Mouse (Mus musculus): ENCODE measurements around the gene Lypd6b.
A peak's percentile ranks its signal among the peaks of the same experiment; 100 is the strongest.

Gene Lypd6b

DNA sequence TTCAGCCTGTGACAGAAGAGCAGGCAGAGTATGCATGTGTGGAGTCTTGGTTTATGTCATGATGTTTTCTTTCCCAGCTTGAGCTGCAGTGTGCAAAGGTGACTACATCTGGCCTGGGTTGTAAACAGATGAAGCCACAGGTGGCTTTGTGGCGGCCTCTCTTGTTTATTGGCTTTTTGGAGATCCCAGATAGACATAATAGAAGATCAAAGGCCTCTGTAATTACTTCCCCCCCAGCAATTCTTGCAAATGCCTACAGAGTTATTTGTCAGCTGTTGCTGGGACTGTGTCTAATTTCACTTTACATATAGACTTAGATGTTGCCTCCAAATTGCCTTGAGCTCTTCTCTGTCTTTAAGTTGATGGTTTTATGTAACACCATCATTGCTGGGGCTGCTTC, 38.1 kb downstream of the Lypd6b start:
- no peak for DNase-seq

DNA sequence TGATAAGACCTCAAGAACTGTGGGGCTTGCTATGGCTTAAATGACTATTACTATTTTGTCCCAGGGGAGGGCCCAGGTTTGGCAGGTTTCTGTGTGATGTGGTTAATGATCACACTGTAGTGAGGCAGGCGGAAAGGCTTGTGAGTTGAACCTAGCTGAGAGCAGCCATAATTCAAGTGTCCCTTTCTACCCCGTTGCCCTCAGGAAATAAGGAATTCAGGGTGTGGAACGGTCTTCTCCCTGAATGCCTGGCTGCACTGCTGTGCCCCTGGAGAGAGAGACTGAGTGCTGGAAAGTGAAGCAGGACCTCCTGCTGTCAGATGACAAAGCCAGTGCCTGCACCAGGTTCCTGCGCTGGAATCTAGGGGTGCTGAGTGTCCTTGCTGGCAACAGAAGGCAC, 40.3 kb downstream of the Lypd6b start:
- DNase-seq = no peak

DNA sequence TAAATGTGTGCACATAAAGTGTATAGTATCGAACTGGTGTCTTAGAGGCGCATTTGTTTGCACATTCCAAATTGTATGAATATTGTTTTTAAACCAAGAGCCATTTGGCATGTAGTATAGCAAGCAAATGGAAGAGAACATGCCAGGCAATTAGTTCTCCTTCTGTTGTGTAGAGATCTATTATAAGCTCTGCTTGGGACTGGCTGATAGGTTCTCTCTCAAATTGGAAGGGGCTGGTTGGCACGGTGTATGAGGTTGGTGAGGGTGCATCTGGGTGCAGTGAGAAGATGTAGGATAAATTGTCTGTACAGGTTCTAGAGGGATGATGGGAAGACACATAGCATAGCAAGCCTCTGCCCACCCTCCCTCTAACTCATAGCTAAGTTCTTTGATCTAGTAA, 42.9 kb downstream of the Lypd6b start:
- DNase-seq = no peak

DNA sequence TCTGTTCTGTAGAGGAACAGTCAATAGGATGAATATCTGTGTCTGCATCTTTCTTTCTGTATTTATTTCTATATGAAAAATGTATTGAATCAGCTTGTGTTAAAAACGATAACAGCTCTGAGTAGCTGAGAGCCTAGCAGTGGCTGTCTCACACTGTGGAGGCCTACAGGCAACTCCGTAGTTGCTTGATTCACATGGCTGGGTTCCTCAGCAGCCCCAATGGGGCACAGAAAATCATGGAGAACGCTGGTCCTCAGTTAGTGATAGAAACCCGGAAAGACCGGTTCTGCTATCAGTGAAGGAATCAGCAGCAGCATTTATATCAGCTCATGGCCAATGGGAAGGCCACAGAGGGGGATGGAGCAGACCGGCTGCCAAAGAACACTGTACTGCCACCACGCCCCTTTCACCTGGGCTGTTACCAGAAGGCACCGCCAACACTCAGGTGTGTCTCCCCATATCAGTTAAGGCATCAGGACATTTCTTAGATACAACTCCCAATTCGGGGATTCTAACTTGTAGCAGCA, 44.9 kb downstream of the Lypd6b start:
- no peak for DNase-seq

DNA sequence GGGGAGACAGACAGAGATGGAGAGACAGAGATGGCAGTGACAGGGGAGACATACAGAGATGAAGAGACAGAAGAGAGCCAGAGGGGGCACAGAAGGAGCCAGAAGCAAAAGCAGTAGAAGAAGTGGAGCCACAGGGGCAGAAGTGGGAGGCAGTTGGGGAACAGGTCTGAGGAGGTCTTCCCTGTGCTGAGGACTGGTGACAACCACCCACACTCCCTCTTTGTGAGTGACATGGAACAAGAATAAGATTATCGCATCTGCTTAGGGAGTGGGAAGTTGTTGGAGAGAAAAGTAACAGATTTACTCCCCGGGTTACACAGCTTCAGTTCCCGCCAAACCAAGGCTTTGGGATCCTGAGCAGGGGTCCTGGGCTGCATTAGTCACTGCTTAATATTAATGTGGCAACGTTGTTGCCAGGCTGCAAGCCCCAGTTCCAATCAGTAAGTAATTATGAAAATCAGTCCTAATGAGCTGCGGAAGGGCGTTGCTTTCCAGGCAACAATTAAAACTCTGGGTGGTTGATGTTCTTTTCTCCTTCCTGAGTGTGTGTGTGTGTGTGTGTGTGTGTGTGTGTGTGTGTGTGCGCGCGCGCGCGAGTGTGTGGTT, 50.1 kb downstream of the Lypd6b start:
- DNase-seq = no peak

DNA sequence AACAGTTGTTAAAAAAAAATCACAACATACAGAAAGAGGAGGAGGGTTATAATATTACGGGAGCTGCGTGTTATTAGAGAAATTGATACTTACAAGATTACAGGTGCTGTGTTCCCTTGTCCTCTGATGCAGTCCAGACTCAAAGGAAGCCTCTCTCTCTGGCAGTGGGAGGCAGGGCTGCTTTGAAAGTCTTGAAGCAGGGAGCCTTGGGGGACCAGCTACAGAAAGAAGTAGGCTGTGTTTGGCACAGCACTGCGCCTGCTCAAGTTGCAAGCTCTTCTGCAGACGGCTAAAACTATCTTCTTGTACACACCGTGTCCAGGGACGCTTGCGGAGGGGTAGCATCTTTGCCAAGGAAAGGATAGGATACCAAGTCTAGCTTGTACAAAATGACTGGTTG, 51.1 kb downstream of the Lypd6b start:
- DNase-seq = no peak

DNA sequence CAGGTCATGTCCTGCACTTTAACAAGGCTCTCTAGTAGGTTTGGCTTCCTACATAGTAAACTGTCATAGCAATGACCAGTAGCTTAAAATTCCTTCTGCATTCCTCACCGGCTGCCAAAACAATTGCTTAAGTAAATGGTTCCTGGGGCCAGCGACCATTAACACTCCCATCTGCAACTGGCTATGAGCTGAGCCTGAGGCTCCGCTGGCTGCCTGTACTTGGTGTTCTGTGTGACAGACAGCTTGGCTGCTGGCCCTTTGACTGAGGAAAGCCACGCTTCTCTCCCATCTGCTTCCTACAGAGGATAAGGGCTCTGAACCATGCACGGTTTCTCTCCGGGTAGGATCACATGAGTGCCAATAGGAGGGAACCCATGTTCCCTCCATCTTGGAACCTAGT, 53.1 kb downstream of the Lypd6b start:
- peak; percentile 6 for DNase-seq

DNA sequence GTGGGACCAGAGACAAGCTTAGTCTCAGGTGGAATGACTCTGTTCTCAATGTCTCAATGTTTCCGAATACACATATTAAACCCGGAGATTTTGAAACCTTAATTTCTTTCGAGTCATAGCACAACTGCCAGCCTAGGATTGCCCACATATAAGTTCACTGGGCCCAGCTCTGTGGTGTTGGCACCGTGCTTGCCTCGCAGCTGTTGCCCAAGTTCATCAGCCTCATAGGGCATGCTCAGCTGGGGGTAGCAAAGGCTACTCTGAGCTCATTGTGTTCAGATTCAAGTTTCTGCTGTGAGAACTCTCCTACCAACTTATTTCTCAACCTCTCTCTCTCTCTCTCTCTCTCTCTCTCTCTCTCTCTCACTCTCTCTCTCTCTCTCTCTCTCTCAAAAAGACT, 53.6 kb downstream of the Lypd6b start:
- DNase-seq = no peak

DNA sequence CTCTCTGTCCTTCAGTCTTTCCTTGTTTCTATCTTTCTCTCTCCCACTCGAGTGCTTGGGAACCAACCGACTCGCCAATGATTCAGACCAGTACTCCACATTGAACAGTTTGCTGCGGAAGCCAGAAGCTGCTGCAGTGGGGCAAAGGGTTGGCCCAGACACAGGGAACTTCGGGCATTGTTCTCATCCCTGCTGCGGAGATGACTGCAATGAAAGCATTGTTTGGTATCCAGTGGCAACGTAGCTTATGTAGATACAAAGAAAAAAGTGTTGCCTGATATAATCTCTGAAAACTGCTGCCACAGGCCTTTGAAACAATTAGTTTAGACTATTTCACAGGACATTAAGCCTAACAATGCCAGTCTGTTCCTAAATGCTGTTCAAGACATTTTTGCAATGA, 57.6 kb downstream of the Lypd6b start:
- DNase-seq = no peak

DNA sequence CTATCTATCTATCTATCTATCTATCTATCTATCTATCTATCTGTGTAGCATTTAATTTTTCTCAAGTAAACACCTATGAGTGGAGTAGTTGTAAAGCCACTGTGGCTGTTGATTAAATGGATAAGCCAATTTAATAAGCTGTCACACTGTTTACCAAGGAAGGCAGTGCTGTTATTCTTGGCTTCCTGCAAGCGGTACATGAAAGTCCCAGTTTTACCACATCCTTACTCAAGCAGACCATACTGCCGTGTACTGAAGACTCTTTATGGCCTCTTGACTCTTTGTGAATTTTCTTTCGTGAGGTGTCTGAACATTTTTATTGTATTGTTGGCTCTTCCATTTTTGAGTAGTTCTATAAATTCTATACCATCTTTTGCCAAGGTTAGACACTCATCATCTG, 58.6 kb downstream of the Lypd6b start:
- DNase-seq = no peak

DNA sequence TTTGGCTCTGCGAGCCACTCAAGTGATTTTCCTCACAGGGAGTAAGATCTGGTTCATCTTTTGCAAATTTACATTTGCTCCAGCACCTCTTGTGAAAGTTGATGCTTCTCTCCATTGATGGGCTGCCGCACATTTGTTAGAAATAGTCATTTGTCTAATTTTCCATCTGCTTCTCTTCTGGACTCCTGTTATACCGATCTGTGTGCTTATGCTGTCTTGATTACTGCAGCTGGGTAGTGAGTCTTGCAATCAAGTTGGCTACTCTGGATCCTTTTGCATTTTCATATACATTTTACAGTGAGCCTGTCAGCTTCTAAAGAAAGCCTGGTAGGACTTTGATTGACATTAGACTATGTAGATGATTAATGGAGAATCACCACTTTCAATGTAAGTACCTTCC, 59.4 kb downstream of the Lypd6b start:
- DNase-seq = no peak

DNA sequence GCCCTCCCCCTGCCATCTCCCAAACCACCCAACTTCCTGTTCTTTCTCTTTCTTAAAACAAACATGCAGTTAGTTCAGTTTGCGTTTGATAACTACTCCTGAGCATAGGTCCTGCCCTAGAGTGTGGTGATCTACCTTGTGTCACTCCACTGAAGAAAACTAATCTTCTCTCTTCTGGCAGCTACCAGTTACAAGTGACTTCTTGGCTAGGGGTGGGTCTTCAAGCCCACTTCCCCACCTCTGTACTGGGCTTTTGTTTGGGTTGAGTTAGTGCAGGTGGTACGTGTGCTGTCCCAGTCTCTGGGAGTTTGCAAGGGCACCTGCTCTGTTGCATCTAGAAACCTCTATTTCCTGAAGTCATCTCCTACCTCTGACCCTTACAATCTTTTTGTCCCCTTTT, 60.3 kb downstream of the Lypd6b start:
- no peak for DNase-seq

DNA sequence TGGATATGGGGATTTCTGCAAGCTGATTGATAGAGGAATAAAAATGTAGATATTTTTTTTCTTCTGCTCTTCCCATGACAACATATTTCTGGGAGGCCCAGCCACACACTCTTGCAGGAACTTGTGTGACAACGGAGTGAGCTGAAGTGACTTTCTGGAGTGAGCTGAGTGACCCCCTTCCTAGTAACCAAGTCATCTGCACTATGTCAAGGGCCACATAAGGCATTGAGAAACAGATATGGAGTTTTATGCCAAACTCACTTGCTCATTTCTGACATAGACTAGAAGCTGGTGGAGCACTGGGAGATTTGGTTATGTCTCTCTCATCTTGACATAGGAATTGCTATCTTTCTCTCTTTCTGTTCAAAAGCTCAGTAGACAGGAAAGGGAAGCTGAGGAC, 62.3 kb downstream of the Lypd6b start:
- DNase-seq = no peak

DNA sequence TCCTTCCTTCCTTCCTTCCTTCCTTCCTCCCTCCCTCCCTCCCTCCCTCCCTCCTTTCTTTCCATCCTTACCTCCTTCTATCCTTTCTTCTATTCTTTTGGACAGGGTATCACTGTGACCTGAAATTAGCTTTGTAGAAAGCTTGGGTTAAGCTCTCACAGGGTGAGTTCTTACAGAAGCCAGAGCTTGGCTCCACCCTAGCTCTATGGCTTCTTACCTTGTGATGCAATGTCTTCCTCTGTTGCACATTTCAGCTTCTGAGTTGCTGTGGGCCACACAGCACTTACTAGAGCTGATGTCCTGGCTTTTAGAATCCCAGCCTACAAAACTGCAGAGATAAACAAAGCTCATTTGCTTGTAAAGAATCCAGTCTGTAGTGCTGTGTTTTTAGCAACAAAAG, 64.5 kb downstream of the Lypd6b start:
- no peak for DNase-seq

DNA sequence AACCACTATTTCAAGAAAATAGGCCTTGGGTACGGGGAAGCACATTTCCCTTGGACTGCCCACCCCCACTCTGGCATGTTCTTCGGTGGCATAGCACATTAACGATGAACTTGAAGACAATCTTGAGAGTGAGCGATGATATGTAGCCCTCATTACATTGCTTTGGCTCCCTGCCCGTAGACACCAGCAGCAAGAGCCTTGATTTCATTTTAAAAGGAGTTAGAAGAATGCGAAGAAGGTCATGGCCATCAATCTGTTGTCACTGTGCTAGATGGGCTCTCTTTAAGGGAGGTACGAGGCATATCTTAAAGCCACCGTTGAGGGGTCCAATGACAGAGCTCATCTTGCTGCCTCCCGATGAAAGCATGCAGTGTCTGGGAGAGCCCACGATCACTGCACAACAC, 68.7 kb downstream of the Lypd6b start:
- no peak for DNase-seq

DNA sequence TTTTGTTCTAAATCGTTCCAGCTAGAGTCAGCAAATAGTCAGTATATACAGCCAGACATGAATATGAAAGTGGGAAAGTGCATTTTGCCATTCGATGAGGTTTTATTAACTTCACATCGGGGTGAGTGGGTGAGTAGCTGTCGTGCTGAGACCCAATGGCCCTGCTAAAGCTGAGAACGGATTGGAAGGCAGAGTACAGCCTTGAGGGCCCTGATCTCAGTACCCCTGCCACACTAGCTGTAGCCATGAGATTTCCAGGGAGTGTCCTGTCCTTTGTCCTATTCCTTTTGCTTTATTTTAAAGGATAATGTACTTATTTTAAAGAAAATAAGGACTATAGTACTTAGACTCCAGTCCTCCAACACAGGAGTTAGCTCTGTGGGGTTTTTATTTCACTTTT, 69.1 kb downstream of the Lypd6b start:
- DNase-seq = no peak

DNA sequence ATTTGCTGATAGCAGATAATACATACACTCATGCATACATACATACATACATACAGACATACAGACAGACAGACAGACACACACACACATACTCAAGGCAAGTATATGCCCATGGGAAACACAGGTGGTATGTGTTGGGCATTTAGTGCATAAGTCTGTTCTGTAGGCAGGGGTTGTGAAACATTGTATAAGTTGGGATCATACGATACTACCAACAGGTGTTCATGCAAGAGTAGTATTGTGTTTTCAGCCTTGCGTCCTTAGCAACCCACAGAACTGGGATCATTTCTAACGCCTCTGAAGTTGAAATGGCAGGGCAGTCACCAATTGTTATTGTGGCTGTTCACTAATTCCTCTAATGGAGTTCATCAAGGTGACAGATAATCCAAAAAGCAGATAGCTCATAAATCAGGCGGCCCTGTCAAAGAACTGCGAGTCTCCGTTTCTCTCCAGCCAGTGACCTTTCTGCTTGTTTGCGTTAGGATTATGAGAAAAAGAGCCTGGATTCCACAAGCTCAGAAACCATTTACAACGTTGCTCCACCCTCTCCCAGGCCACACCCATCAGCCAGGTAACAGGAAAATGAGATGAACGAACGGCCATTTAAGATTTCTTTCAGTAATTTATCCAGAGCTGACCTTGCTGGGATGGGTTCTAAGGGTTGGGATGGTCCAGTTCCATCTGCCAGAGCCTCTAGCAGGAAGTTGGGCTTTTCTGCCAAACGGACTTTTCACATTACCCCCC, 72.9 kb downstream of the Lypd6b start:
- DNase-seq = no peak

DNA sequence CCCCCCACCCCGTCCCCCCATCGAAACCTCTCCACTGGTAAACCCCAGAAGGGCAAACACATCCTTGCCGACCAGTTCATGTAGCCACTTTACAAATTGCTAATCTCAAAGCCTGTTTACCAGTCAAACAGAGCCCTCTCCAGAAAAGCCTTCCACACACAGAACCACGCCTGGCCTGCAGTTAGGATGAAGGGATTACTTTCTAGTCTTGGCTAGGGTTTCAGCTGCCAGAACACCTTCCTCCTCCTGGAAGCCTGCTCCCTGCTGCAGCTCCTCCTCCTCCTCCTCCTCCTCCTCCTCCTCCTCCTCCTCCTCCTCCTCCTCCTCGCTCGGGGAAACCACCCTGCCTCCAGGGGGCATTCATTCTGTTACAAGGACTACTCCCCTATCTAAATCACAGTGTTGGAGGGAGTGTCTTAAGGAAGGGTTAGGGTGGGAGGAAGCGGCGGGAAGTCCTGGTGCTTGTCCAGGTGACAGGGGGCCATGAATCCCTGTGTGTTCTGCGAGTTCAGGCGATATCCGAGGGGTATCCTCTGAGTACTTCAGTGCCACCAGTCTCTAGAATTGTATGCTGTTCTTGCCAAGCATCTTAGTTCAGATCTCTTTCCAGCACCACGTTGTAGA, 73.6 kb downstream of the Lypd6b start:
- no peak for DNase-seq

DNA sequence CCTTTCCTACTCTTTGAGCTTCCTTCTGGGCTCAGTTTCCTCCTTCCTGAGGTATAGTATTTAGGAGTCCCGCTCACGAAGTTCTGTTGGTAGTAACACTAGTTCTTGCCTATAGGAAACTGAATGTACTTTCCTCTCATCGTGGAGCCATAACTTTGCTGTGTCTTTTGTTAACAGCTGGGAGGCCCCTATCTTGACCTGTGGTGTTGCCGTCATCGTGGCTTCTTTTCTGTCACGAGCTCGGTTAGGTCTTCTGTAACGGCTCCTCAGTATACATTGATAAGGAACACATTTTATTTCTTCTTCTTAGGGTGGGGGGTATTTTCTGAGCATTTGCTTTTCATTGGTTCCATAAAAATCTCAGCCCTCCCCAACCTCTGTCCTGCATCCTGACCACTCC, 74.2 kb downstream of the Lypd6b start:
- DNase-seq = no peak

DNA sequence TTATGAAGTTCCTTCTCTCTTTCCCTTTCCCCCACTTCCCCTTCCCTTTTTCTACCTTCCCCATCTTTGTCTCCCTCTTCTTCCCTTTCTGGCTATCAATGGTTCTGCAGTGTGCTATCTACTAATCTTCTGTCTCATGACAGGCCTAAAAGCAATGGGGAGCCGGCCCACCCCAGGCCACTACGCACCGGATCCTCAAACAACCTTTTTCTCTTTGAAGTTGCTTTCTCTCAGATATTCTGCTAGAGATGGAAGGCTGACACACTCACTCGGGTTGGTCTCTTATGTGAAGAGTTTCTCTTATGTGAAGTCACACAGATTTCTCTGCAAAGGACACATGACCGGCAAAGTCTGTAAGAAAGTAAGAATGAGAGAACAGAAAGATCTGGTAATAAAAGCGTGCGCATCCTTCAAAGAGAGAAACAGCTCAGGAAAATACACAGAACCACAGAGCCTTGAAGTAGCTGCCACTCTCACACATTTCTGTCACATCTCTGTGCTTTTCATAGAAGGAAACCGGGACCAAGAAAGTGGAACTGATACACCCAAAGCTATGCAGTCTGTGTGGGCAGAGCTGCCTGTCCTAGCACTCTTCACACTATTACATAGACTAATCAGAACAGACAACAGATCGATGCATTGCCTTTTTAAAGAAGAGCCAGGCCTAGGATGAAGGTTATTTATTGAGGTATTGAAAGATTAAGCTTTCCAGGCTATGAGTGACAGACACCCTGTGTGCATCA, 80.8 kb downstream of the Lypd6b start:
- no peak for DNase-seq

DNA sequence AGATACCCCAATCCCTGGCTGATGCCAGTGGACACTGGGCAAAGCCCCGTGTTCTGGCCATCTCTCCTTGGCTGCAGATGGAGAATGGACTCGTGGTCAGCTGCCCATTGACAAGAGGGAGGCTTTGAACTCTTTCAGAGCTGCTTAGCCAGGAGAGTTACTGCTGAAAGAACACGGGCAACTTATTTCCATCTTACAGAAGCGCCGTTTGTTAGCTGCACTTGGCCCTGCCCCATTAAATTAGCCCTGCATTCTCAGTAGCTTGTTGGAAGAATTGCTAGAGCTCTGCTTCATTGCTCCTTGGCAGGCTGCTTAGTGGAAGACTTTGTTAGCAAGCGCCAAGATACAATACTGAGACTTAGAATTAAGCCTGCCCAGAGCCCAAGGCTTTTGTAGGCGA, 81.6 kb downstream of the Lypd6b start:
- DNase-seq = peak; percentile 4

DNA sequence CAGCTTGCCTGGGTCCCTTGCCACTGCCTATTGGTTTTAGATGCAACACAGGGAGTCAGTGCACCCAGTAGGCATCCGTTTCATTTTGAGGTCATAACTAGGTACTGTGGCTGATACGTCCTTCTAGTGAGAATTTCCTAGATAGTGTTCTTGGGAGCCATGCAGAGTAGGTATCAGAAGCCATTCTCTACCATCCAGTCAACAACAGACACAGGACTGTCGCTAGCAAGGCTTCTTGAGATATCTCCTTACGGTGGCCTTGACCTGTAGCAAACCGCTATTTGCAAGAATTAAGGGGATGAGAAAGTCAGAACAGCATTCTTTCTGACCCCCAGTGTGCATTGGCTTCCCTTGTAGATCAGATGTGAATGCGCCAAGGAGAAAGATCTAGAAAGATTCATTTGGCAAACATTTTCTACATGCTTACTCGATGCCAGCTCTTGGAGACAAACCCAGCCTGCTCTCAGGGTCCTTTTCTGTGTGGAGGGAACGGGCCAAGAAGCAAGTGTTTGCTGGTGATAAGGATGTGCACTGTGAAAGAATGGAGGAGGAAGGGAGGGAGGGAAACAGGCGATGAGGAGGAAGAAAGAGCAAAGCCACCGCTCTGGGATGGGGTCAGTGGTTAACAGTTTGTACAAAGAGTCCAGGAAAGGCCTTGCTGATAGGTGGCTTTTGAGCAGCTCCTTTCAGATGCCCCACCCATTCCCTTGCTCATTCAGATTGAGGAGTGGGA, 82.5 kb downstream of the Lypd6b start:
- no peak for DNase-seq

DNA sequence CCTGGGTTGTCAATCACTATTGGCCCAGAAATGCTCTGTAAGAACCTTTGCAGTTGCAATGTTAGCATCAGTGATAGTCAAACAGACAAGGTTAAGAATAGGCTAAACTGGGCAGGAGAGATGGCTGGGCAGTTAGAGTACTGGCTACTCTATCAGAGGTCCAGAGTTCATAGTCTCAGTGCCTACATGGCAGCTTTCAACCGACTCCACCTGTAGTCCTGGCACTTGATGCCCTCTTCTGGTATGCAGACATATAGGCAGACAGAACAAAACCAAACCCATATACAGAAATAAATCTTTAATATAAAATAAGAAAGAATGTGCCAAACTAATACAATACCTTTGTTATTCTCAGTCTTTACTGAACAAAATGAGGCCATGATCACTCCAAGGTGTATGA, 83.5 kb downstream of the Lypd6b start:
- no peak for DNase-seq

All from cerebellum, adult 9-11 months (tissue).